Mouse (Mus musculus) v-Abl transformed pro-B cells (cell line): Measurements from ENCODE around the gene Tsga10.
"Not testable (repeated sequence)": the region's sequence is repeated elsewhere in the genome, so short reads cannot be mapped to it uniquely, and the experiment has no call there.

Source experiments
- in situ Hi-C, 2 experiments: fragments of 400-800 bp; cut with MboI; formaldehyde crosslinking; loops; one replicate each; pipeline ENCODE4 v1.15.1; 2025; ENCODE audit not compliant: unreplicated experiment in 2 of 2

The Tsga10 gene

GRCm38 (mm10) chr1:37727186-37727585 is 139.0 kb downstream of the Tsga10 start:
- in situ Hi-C loops = no loop called here

GRCm38 (mm10) chr1:37726426-37726825 is 139.8 kb downstream of the Tsga10 start:
- in situ Hi-C loops = no loop called here

- in situ Hi-C loops = no loop called here
Observed at GRCm38 (mm10) chr1:37725880-37726279, 140.3 kb downstream of the Tsga10 start.

- in situ Hi-C loops = no loop called here
Observed at GRCm38 (mm10) chr1:37721092-37721491, 145.1 kb downstream of the Tsga10 start.

- in situ Hi-C loops = no loop called here
Observed at GRCm38 (mm10) chr1:37719761-37720640, 146.2 kb downstream of the Tsga10 start, which contains the start of gene 2010300C02Rik. Gene 2010300C02Rik (minus strand): TSS chr1:37720085.

- in situ Hi-C loops = no loop called here
Observed at GRCm38 (mm10) chr1:37719030-37719723, 147.1 kb downstream of the Tsga10 start.

- in situ Hi-C loops = no loop called here
Observed at GRCm38 (mm10) chr1:37718516-37718915, 147.7 kb downstream of the Tsga10 start.

- in situ Hi-C loops = no loop called here
Observed at GRCm38 (mm10) chr1:37717415-37718195, 148.6 kb downstream of the Tsga10 start.

GRCm38 (mm10) chr1:37712357-37712737 is 153.9 kb downstream of the Tsga10 start:
- in situ Hi-C loops = not testable (repeated sequence)

- in situ Hi-C loops = no loop called here
Observed at GRCm38 (mm10) chr1:37711596-37712356, 154.5 kb downstream of the Tsga10 start.

- in situ Hi-C loops = no loop called here
Observed at GRCm38 (mm10) chr1:37711082-37711481, 155.1 kb downstream of the Tsga10 start.

- in situ Hi-C loops = no loop called here
Observed at GRCm38 (mm10) chr1:37709736-37710135, 156.5 kb downstream of the Tsga10 start.

GRCm38 (mm10) chr1:37708270-37708955 is 157.8 kb downstream of the Tsga10 start:
- in situ Hi-C loops = no loop called here
